Mouse (Mus musculus): ENCODE data around the gene Vmn1r39. TPM values are rescaled to one million over a fixed set of nuclear protein-coding genes. Genes with fewer than 3 reads are reported as not detected.
"Not testable (repeated sequence)": the region's sequence is repeated elsewhere in the genome, so short reads cannot be mapped to it uniquely, and the experiment has no call there.

The Vmn1r39 gene
- polyA plus RNA-seq, 1 experiment from 2014 or later, result not detected

GRCm38 (mm10) chr6:66806311-66806710 lies 4.1 kb downstream of the Vmn1r39 start:
- TF ChIP-seq EP300 (IDR thresholded peaks at IDR 0.05) (no peak), CTCF (IDR thresholded peaks at IDR 0.05) (no peak)
- no peak overlapping the region for H3K4me2 ChIP-seq (replicated peaks; ENCODE audit: low read depth, low read length)
- no peak overlapping the region for H3K4me3 ChIP-seq (ENCODE audit: low read depth, low read length)
- no peaks in the 10 kb centered on the region for H3K9me3 ChIP-seq (ENCODE audit: low read length)
- no peak overlapping the region for H3K9ac ChIP-seq (replicated peaks; ENCODE audit: low read depth)
- H3K27ac ChIP-seq (ENCODE audit: low read length), result no peak overlapping the region
- H3K36me3 ChIP-seq (ENCODE audit: insufficient read depth, low read length), result no peaks in the 10 kb centered on the region
- ATAC-seq (no peak), DNase-seq (ENCODE audit: low spot score) (no peak)
- 67% methylated on average over 1 of the region's 1 CpGs for WGBS
- no peaks in the 10 kb centered on the region for H3K4me1 ChIP-seq (ENCODE audit: insufficient read depth, low read depth, low read length)
- no peaks in the 10 kb centered on the region for H3K27me3 ChIP-seq (replicated peaks; ENCODE audit: insufficient read depth, low read length)

GRCm38 (mm10) chr6:66805713-66806112 lies 4.7 kb downstream of the Vmn1r39 start:
- no peaks in the 10 kb centered on the region for H3K27me3 ChIP-seq (replicated peaks; ENCODE audit: insufficient read depth, low read length)
- no peaks in the 10 kb centered on the region for H3K36me3 ChIP-seq (ENCODE audit: insufficient read depth, low read length)
- ATAC-seq (no peak), DNase-seq (ENCODE audit: low spot score) (no peak)
- TF ChIP-seq CTCF (IDR thresholded peaks at IDR 0.05), result no peak
- no peak for TF ChIP-seq EP300 (IDR thresholded peaks at IDR 0.05)
- no peaks in the 10 kb centered on the region for H3K9me3 ChIP-seq (ENCODE audit: low read length)
- H3K4me1 ChIP-seq (ENCODE audit: insufficient read depth, low read depth, low read length), result no peaks in the 10 kb centered on the region
- no peak overlapping the region for H3K4me2 ChIP-seq (replicated peaks; ENCODE audit: low read depth, low read length)
- no peak overlapping the region for H3K9ac ChIP-seq (replicated peaks; ENCODE audit: low read depth)
- no peak overlapping the region for H3K4me3 ChIP-seq (ENCODE audit: low read depth, low read length)
- no peak overlapping the region for H3K27ac ChIP-seq (ENCODE audit: low read length)
- 81% methylated on average over 3 of the region's 3 CpGs for WGBS

GRCm38 (mm10) chr6:66782527-66782926 lies 27.9 kb downstream of the Vmn1r39 start, which contains the start of gene Vmn1r38:
Gene Vmn1r38, minus strand, starts transcription at chr6:66782627.
- H3K27ac ChIP-seq (ENCODE audit: low read length); H3K27me3 ChIP-seq (replicated peaks; ENCODE audit: insufficient read depth, low read length); ATAC-seq; H3K4me1 ChIP-seq (ENCODE audit: insufficient read depth, low read depth, low read length); H3K9me3 ChIP-seq (ENCODE audit: low read length); H3K9ac ChIP-seq (replicated peaks; ENCODE audit: low read depth); DNase-seq (ENCODE audit: low spot score); H3K4me2 ChIP-seq (replicated peaks; ENCODE audit: low read depth, low read length); H3K36me3 ChIP-seq (ENCODE audit: insufficient read depth, low read length); H3K4me3 ChIP-seq (ENCODE audit: low read depth, low read length): not testable (repeated sequence)

Other genes with a start within 250 kb of the Vmn1r39 start
- gene Vmn1r33, start 192.3 kb downstream of the Vmn1r39 start, polyA plus RNA-seq (2015; fragmentation: Nextera tagmentation; extraction: Ambion mirVana), result not detected in 2 replicates
- gene Vmn1r34, start 166.7 kb downstream of the Vmn1r39 start, polyA plus RNA-seq (2015; fragmentation: Nextera tagmentation; extraction: Ambion mirVana), result not detected in 2 replicates
- not detected in 2 replicates for gene Vmn1r35, start 124.7 kb downstream of the Vmn1r39 start, polyA plus RNA-seq (2015; fragmentation: Nextera tagmentation; extraction: Ambion mirVana)
- gene Vmn1r36, start 91.4 kb downstream of the Vmn1r39 start, polyA plus RNA-seq (2015; fragmentation: Nextera tagmentation; extraction: Ambion mirVana), result not detected in 2 replicates
- not detected in 2 replicates for gene Vmn1r37, start 81.2 kb downstream of the Vmn1r39 start, polyA plus RNA-seq (2015; fragmentation: Nextera tagmentation; extraction: Ambion mirVana)
- gene Vmn1r38, start 28.0 kb downstream of the Vmn1r39 start, polyA plus RNA-seq (2015; fragmentation: Nextera tagmentation; extraction: Ambion mirVana), result not detected in 2 replicates
- gene Gng12, start 85.8 kb upstream of the Vmn1r39 start, polyA plus RNA-seq (2015; fragmentation: Nextera tagmentation; extraction: Ambion mirVana), result 77.1 and 82.5 TPM in 2 replicates
- 34.7 and 35.7 TPM in 2 replicates for gene Gadd45a, start 226.8 kb upstream of the Vmn1r39 start, polyA plus RNA-seq (2015; fragmentation: Nextera tagmentation; extraction: Ambion mirVana)

Data from lung, postnatal 0 days (tissue).